Mouse (Mus musculus): Measurements from ENCODE around the gene Kcnj9.
A peak's percentile ranks its signal among the peaks of the same experiment; 100 is the strongest.

Kcnj9 gene

GRCm38 (mm10) chr1:172333512-172333911, 4.4 kb upstream of the Kcnj9 start:
- no peak for DNase-seq (ENCODE audit: low read depth, low spot score)

DNA sequence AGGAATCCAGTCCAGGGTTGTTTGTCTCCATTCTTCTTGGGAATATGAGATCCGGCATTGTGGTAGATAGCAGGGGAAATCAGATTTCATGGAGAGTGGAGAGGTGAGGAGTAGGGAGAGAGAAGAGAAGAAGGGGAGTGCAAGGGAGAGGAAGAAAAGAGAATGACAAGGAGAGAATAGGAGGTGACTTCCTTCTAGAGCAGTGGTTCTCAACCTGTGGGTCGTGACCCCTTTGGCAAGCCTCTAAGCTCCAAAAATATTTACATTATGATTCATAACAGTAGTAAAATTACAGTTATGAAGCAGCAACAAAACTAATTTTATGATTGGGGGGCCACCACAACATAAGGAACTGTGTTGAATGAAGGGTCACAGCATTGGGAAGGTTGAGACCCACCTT, 3.8 kb upstream of the Kcnj9 start:
- DNase-seq (ENCODE audit: low read depth, low spot score), result no peak

DNA sequence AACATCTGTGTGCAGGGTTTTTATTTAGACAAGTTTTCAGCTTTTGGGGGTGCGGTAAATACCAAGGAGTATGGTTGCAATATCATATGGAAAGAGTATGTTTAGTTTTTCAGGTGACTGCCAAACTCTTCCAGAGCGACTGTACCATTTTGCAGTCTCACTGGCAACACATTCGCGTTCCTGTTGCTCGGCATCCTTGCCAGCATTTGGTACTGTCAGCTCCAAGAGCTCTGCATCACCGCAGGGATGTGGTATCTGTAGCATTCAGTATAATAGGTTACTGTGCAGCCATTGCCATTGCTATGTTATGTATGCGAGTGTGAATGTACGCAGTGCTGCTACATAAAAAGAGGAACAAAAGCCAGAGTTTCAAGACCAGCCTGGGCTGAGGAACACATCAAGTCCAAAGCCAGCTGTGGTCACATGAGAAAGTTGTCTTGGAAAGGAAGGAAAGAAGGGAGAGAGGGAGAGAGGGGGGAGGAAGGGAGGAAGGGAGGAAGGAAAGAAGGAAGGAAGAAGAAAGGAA, 2.4 kb upstream of the Kcnj9 start:
- no peak for DNase-seq (ENCODE audit: low read depth, low spot score)

GRCm38 (mm10) chr1:172329616-172330015, 498 bp upstream of the Kcnj9 start:
- DNase-seq (ENCODE audit: low read depth, low spot score), result no peak

- DNase-seq (ENCODE audit: low read depth, low spot score), result no peak
These were observed 657 bp downstream of the Kcnj9 start for GRCm38 (mm10) chr1:172328461-172328860.

DNA sequence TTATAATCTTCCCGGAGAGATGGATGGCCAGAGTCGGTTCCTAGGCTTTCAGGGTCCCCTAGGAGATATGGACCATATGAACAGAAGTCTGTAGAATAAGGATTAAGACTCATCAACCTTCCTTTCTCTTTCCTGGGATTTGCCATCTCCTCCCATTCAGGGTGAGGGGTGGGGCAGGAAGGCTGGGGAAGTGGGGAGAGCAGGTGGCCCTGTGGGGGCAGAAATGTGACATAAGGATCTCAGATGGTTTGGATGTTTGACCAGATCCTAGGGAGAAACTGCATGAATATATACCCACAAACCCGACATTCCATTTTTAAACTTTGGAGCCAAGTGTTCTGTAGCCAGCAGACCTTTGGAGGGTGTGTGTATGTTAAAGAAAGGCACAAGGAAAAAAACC, 1.1 kb downstream of the Kcnj9 start:
- no peak for DNase-seq (ENCODE audit: low read depth, low spot score)

DNA sequence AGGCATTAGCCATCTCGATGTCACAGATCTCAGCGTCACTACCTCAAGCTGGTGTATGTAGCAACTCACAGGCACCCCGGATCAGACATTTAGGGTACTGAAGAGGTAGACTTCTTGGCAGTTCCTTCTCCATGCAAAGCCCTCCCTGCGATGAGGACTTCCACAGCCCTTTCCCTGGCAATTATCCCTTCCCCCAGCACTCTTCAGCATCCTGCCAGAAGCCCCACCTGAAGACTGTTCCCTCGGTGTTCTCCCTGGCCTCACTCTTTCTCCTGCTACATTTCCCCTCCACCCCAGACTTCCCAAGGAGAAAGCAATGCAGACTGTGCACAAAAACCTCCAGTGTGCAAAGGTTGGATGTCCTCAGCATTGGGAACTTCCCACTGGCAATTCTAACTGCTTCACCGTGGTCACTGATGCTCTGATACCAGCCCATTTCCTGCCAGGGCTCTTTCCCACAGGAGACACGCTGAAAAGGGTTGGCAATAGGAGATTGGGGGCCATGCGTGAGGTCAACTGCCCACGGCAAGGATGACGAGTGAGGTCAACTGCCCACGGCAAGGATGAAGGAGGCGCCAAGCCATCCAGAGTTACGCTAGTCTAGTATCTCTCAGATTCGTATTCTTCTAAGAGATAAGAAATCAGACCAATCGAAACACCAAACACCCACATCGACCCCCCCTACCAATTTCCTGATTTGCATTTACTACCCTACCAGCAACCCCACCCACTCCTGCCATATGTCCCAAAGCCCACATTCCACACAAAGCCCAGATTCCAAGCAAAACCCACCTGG, 1.7 kb downstream of the Kcnj9 start:
- DNase-seq (ENCODE audit: low read depth, low spot score), result no peak

- no peak for DNase-seq (ENCODE audit: low read depth, low spot score)
These were observed 2.4 kb downstream of the Kcnj9 start for GRCm38 (mm10) chr1:172326684-172327083.

DNA sequence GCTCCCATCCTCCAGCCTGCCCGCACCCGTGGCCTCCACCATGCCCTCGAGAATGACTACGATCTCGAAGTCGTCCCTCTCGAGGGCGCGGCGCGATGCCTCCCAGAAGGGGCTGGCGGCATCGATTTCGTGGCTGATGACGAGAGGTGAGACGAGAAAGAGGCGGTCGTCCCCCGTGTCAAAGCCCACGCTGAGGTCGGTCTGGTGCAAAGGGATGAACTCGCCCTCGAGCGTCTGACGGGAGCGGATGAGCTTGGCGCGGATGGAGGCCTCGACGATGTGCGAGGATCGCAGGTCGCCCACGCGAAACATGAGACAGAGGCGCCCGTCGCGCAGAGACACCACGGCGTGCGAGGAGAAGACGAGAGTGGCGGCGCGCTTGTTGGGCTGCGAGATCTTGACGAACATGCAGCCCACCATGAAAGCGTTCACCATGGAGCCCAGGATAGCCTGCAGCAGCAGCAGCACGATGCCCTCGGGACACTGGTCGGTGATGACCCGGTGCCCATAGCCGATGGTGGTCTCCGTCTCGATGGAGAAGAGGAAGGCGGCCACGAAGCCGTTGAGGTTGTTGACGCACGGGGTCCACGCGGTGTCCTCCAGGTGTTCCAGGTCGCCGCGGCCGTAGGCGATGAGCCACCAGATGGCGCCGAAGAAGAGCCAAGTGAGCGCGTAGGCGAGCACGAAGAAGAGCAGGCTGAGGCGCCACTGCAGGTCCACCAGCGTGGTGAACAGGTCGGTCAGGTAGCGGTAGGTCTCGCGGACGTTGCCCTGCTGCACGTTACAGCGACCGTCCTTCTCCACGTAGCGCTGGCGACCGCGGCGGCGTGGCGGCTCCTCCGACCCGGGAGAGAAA, 3.2 kb downstream of the Kcnj9 start:
- no peak for DNase-seq (ENCODE audit: low read depth, low spot score)

DNA sequence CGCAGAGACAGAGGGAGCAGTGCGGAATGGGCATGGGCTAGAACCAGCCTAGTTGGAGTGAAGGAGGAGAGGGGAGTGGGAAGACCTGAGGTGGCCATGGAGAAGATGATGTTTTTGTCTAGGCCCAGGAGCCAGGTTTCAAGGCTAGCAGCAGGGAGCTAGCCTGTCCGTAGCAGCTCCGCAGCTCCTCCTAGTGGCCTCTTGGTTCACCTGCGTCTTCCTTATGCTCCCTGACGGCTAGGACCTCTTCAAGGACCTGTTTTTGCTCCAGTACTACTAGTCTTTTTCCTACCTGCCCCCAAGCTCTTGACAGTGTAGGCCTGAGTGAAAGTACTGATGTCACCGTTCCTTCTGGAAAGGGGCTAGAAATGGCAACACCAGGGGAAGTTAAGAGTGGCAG, 4.4 kb downstream of the Kcnj9 start:
- peak; percentile 91 for DNase-seq (ENCODE audit: low read depth, low spot score)

GRCm38 (mm10) chr1:172323801-172324359, 5.2 kb downstream of the Kcnj9 start:
- no peak for DNase-seq (ENCODE audit: low read depth, low spot score)

DNA sequence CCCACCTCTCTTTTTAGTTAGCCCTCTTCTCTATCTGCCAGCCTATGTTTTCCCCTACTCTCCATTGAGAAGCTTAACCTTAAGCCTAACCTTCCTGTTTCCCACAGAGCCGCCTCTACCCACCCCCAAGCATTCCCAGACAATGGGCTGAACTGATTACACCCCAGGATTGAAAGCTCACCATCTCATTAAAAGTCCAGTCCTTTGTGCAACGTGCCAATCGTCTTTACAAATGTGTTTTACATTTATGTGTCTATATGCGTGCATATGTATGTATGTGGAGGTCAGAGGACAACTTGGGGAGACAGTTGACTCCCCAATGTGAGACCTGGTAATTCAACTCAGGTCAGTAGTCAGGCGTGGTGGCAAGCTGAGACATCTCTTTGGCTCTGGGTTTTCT, 5.8 kb downstream of the Kcnj9 start:
- DNase-seq (ENCODE audit: low read depth, low spot score), result no peak

DNA sequence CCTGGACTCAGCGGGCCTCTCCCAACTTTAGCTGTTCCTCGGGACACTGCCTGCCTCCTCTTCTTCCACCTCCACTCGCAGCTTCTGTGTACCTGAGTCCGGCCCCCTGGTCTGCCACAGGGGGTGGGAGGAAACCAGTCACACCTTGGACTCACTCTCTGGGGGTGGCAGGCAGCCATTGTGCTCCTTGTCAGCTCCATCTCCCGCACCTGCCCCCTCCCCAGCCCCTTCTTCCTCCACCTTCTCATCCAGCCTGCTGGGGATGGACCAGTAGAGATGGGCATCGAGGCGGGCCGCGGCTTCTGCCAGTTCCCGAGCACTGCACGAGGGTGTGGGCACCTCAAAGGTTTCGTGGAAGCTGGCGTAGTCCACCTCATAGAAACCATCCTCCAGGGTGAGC, 6.4 kb downstream of the Kcnj9 start:
- no peak for DNase-seq (ENCODE audit: low read depth, low spot score)

- no peak for DNase-seq (ENCODE audit: low read depth, low spot score)
These were observed 9.2 kb downstream of the Kcnj9 start for GRCm38 (mm10) chr1:172319921-172320411.

GRCm38 (mm10) chr1:172319346-172319745, 9.8 kb downstream of the Kcnj9 start:
- no peak for DNase-seq (ENCODE audit: low read depth, low spot score)

GRCm38 (mm10) chr1:172318424-172319035, 10.6 kb downstream of the Kcnj9 start:
- DNase-seq (ENCODE audit: low read depth, low spot score), result no peak

- DNase-seq (ENCODE audit: low read depth, low spot score), result no peak
These were observed 11.2 kb downstream of the Kcnj9 start for GRCm38 (mm10) chr1:172317946-172318345.

GRCm38 (mm10) chr1:172317431-172317830, 11.7 kb downstream of the Kcnj9 start:
- no peak for DNase-seq (ENCODE audit: low read depth, low spot score)

DNA sequence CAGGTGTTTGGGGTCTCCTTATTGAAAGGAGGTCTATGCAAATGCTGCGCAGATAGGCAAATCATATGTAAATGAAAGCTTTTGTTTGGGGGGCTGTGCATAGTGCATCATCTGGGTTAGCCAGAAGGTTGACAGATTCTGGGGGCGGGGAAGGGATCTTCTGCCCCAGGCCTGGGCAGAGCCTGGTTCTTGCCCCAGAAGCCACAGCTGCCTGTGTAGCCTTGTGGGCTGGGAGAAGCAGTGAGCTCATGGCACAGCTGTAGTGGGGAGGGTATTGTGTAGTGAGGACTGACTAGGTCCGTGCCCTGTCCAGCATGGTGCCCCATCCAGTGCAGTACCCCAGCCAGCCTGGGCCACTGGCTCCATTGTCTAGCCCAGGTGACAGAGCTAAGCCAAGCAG, 14.2 kb downstream of the Kcnj9 start:
- DNase-seq (ENCODE audit: low read depth, low spot score), result no peak

- DNase-seq (ENCODE audit: low read depth, low spot score), result peak; percentile 87
These were observed 15.3 kb downstream of the Kcnj9 start for GRCm38 (mm10) chr1:172313613-172314411.
